Mouse (Mus musculus) lung, embryonic 14.5 days (tissue): ENCODE measurements around the gene Amy2a5. TPM values are rescaled to one million over a fixed set of nuclear protein-coding genes. Genes with fewer than 3 reads are reported as not detected.
"Not testable (repeated sequence)": the region's sequence is repeated elsewhere in the genome, so short reads cannot be mapped to it uniquely, and the experiment has no call there.

Experiments
- ATAC-seq: fragments of 200-750 bp; cut with Nextera tagmentation; 2 replicates; pipeline ENCODE4 v1.8.0; 2017; ENCODE audit warnings: mild to moderate bottlenecking, moderate TSS enrichment, moderate library complexity; ENCODE audit not compliant: insufficient read depth
- DNase-seq: peaks from one replicate; pipeline ENCODE4 v3.0.0-alpha.2; 2015
- H3K27ac ChIP-seq: fragments of 300-500 bp; sonication (generic); 2 replicates; pipeline ENCODE4 v1.5.1; 2014; ENCODE audit warnings: low read depth, mild to moderate bottlenecking, moderate library complexity
- H3K27me3 ChIP-seq: fragments of 300-500 bp; sonication (generic); 2 replicates; pipeline ENCODE4 v1.6.1; 2014; ENCODE audit warnings: low read length, control low read depth; ENCODE audit not compliant: insufficient read depth
- H3K36me3 ChIP-seq: fragments of 300-500 bp; sonication (generic); 2 replicates; pipeline ENCODE4 v1.6.1; 2014; ENCODE audit warnings: control low read depth; ENCODE audit not compliant: insufficient read depth
- H3K4me1 ChIP-seq: fragments of 300-500 bp; sonication (generic); 2 replicates; pipeline ENCODE4 v1.6.1; 2014; ENCODE audit warnings: antibody characterized with exemption, control low read depth; ENCODE audit not compliant: insufficient read depth
- H3K4me2 ChIP-seq: fragments of 300-500 bp; sonication (generic); 2 replicates; pipeline ENCODE4 v1.6.1; 2014; ENCODE audit warnings: mild to moderate bottlenecking
- H3K4me3 ChIP-seq: fragments of 300-500 bp; sonication (generic); 2 replicates; pipeline ENCODE4 v1.5.1; 2014; ENCODE audit warnings: low read depth, low read length
- H3K9ac ChIP-seq: fragments of 300-500 bp; sonication (generic); 2 replicates; pipeline ENCODE4 v1.6.1; 2014
- H3K9me3 ChIP-seq: fragments of 300-500 bp; sonication (generic); 2 replicates; pipeline ENCODE4 v1.6.1; 2016; ENCODE audit warnings: low read depth, low read length, control low read depth
- CTCF ChIP-seq: IDR thresholded peaks from 2 replicates; pipeline ENCODE4 v1.5.1; 2016; ENCODE audit warnings: antibody characterized with exemption, low read depth
- WGBS: fragments of 180-500 bp; shearing (Covaris S2); extraction: QIAGEN DNeasy Blood & Tissue Kit; methylation state at CpG from one replicate; pipeline ENCODE4 v1.1.7; 2014; 5-methylcytosine and 5-hydroxymethylcytosine counted together
- polyA plus RNA-seq: library from polyadenylated mRNA; unstranded; fragments of >200 nt; fragmentation: Nextera tagmentation; extraction: Ambion mirVana; gene quantifications from 2 replicates; pipeline ENCODE4 v1.2.1, GENCODE M21; 2014

The Amy2a5 gene
- not detected in 2 replicates for polyA plus RNA-seq

- H3K27me3 ChIP-seq, DNase-seq, H3K9me3 ChIP-seq, H3K27ac ChIP-seq, H3K4me2 ChIP-seq, H3K4me1 ChIP-seq, H3K4me3 ChIP-seq, H3K36me3 ChIP-seq, ATAC-seq, H3K9ac ChIP-seq: not testable (repeated sequence)
- no CpG with 5 or more reads among the region's 4 CpGs for WGBS
Observed at GRCm38 (mm10) chr3:113258737-113259136, at the start of gene Amy2a5. TSS of gene Amy2a5 (minus strand) at chr3:113258837.

DNA sequence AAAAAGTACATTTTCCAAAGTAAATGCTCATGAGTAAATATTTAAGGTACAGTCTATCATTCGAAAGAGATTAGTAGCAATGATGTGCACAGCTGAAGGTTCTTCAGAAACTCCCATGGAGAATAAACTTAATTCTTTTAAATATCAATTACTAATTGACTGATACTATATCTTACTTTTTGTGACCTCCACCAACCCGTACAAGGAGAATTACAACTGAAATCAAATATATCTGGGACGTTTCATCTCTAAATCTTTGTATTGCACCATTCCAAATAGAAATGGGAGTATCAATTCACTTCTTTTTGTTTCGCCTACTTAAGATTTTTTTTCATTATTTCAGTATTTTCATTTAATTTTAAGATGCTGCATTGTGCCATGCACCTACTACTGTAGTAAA is 32.7 kb upstream of the Amy2a5 start, which contains the start of gene Amy2a4:
Amy2a4 (minus strand) TSS at position 101 of the 400 bp plus-strand sequence.
- H3K4me3 ChIP-seq, H3K36me3 ChIP-seq, ATAC-seq, H3K9me3 ChIP-seq, H3K4me1 ChIP-seq, H3K9ac ChIP-seq, H3K27ac ChIP-seq, DNase-seq, H3K27me3 ChIP-seq, H3K4me2 ChIP-seq: not testable (repeated sequence)
- WGBS = no CpG with 5 or more reads among the region's 4 CpGs

DNA sequence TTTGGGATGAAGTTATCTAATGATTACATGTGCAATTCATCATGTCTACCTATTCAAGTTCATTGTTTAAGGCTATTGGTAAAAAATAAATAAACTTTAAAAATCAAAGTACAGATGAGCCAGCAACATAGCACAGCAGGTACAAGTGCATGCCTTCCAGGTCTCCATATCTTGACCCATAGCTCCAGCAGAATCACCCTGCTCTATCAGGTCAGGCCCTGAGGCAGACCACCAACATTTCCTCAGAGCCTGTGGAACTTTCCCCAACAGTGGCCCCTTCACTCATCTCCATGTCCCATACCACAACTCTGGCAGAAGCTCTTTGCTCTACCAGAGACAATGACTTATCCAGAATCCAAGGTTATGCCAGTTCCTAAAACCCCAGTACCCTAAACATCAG is 21.6 kb upstream of the Amy2a5 start:
- H3K9me3 ChIP-seq, ATAC-seq, H3K27me3 ChIP-seq, H3K27ac ChIP-seq, H3K4me1 ChIP-seq, H3K36me3 ChIP-seq, H3K4me3 ChIP-seq, H3K9ac ChIP-seq, DNase-seq, H3K4me2 ChIP-seq: not testable (repeated sequence)

- not testable (repeated sequence) for DNase-seq, H3K27ac ChIP-seq, H3K4me1 ChIP-seq, ATAC-seq, H3K36me3 ChIP-seq, H3K4me2 ChIP-seq, H3K4me3 ChIP-seq, H3K9me3 ChIP-seq, H3K27me3 ChIP-seq, H3K9ac ChIP-seq
Observed at GRCm38 (mm10) chr3:113279586-113279985, 20.9 kb upstream of the Amy2a5 start.

DNA sequence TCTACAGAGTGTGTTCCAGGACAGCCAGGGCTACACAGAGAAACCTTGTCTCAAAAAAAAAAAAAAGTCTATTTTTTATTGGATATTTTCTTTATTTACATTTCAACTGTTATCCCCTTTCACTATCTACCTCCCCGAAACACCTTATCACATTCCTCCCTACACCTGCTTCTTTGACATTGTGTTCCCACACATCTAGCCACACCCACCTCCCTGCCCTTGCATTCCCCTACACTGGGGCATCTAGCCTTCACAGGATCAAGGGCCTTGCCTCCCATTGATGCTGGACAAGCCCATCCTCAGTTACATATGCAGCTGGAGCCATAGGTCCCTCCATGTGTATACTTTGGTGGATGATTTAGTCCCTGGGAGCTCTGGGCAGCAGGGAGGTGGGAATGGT is 31.5 kb downstream of the Amy2a5 start:
- no peak overlapping the region for H3K9ac ChIP-seq
- no peak for TF ChIP-seq CTCF
- H3K27ac ChIP-seq = no peak overlapping the region
- no peaks in the 10 kb centered on the region for H3K4me1 ChIP-seq
- no peak overlapping the region for H3K4me3 ChIP-seq
- no peaks in the 10 kb centered on the region for H3K27me3 ChIP-seq
- H3K36me3 ChIP-seq = no peaks in the 10 kb centered on the region
- DNase-seq = no peak
- no peak for ATAC-seq
- H3K9me3 ChIP-seq = no peaks in the 10 kb centered on the region
- no peak overlapping the region for H3K4me2 ChIP-seq
- WGBS = 62% methylated on average over 1 of the region's 1 CpGs

Other genes starting within 250 kb of the Amy2a5 start
- not detected in 2 replicates for gene Amy2a4, start 32.6 kb upstream of the Amy2a5 start, polyA plus RNA-seq
- gene Amy2a3, start 65.2 kb upstream of the Amy2a5 start, polyA plus RNA-seq = not detected in 2 replicates
- not detected in 2 replicates for gene Amy2a2, start 97.8 kb upstream of the Amy2a5 start, polyA plus RNA-seq